Mouse (Mus musculus) ovary, adult 2 months (tissue): ENCODE measurements around the gene Psma5. TPM values are rescaled to one million over a fixed set of nuclear protein-coding genes. Genes with fewer than 3 reads are reported as not detected.

ENCODE experiments used
- polyA plus RNA-seq: library from polyadenylated mRNA; depleted of rRNA; stranded (reverse); fragments of >200 nt; gene quantifications from 2 replicates; pipeline ENCODE4 v1.2.3, GENCODE M21; 2012; rRNA removed

The Psma5 gene
- polyA plus RNA-seq, result 40.5 and 50.5 TPM in 2 replicates

GRCm38 (mm10) chr3:108256719-108257637 is at the start of gene Psma5:
Gene Psma5, plus strand, starts transcription at chr3:108256926.

GRCm38 (mm10) chr3:108210771-108211139 is 46.0 kb upstream of the Psma5 start, which contains the start of gene Atxn7l2:
Gene Atxn7l2, minus strand, starts transcription at chr3:108210934.

GRCm38 (mm10) chr3:108226558-108227350 is 30.0 kb upstream of the Psma5 start, which contains the start of gene Sypl2:
Gene Sypl2, minus strand, starts transcription at chr3:108226648.

GRCm38 (mm10) chr3:108283781-108284601 is 27.3 kb downstream of the Psma5 start, which contains the start of gene Sort1:
Gene Sort1, plus strand, starts transcription at chr3:108284082.

Other genes starting within 250 kb of the Psma5 start
- gene Gstm1, start 239.0 kb upstream of the Psma5 start, polyA plus RNA-seq, result 1,875 and 2,662 TPM in 2 replicates
- gene Gstm4, start 212.0 kb upstream of the Psma5 start, polyA plus RNA-seq, result 10.8 and 14.4 TPM in 2 replicates
- gene Ampd2, start 170.3 kb upstream of the Psma5 start, polyA plus RNA-seq, result 259 and 297 TPM in 2 replicates
- gene Gnat2, start 164.1 kb upstream of the Psma5 start, polyA plus RNA-seq, result 1.8 and 2.3 TPM in 2 replicates
- gene Gnai3, start 110.8 kb upstream of the Psma5 start, polyA plus RNA-seq, result 15.1 and 16.2 TPM in 2 replicates
- gene Gpr61, start 102.0 kb upstream of the Psma5 start, polyA plus RNA-seq, result not detected in 2 replicates
- 42.4 and 42.5 TPM in 2 replicates for gene Amigo1, start 70.6 kb upstream of the Psma5 start, polyA plus RNA-seq
- gene Cyb561d1, start 55.7 kb upstream of the Psma5 start, polyA plus RNA-seq, result 8.7 and 9.5 TPM in 2 replicates
- gene Atxn7l2, start 46.0 kb upstream of the Psma5 start, polyA plus RNA-seq, result 16.2 and 17.9 TPM in 2 replicates
- 0.16 and 0.17 TPM in 2 replicates for gene Sypl2, start 30.3 kb upstream of the Psma5 start, polyA plus RNA-seq
- 29.1 and 29.2 TPM in 2 replicates for gene Sort1, start 27.2 kb downstream of the Psma5 start, polyA plus RNA-seq
- gene Mybphl, start 108.0 kb downstream of the Psma5 start, polyA plus RNA-seq, result not detected in 2 replicates
- gene Psrc1, start 126.9 kb downstream of the Psma5 start, polyA plus RNA-seq, result 8.1 and 12.4 TPM in 2 replicates
- gene Celsr2, start 158.6 kb downstream of the Psma5 start, polyA plus RNA-seq, result 35.2 and 37.0 TPM in 2 replicates
- 28.4 and 31.9 TPM in 2 replicates for gene Sars, start 188.3 kb downstream of the Psma5 start, polyA plus RNA-seq